In the genomic region with DNA sequence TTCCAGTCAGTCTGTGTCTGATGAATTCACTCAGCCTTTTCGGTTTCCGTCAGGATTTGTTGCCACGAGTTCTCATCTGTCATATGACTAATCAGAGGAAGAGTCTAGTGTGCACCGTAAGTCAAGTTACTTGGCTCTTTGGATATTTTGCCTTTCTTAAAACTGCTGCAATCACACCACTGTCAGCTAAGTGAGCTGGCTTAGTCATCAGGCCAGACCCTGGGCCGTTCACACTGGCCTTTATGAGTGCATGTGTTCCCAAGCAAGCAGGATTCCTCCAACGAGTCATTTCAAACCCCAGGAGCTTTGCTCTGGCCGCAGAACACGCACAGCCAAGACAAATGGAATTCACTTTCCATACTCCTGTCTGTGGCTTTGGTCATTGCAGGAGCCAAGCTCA, we compare ENCODE assay signal across 17 mouse cellular contexts.
A peak's percentile ranks its signal among the peaks of the same experiment; 100 is the strongest.
DNase-seq lines count a peak whose midpoint lies in the region; ATAC-seq and TF ChIP-seq lines count a peak whose summit lies in the region.
"Had no signal": no experiment of that assay in that cellular context is flagged by ENCODE, and none has a peak within 500 bp of the region (broad histone marks: within the 10 kb centered on the region; RNA-seq: fewer than 3 reads in every experiment).

No protein-coding gene starts in this region.

- H3K4me2 ChIP-seq in kidney, embryonic 15.5 days = no peak overlapping the region
- H3K4me2 ChIP-seq: intestine, embryonic 15.5 days had no signal

- H3K27ac ChIP-seq in layer of hippocampus, adult 2 months = no peak overlapping the region
- H3K27ac ChIP-seq in embryonic fibroblast, embryonic 13.5 days (ENCODE audit: insufficient read depth, low read length) = peak overlapping the region; percentile 94
- H3K27ac ChIP-seq in kidney, embryonic 15.5 days = no peak overlapping the region
- H3K27ac ChIP-seq: intestine, embryonic 15.5 days; midbrain, embryonic 10.5 days had no signal

- H3K4me1 ChIP-seq in embryonic fibroblast, embryonic 13.5 days (ENCODE audit: control insufficient read depth, insufficient read depth, low read length) = peaks cover 3% of the 10 kb centered on the region; the same call in 1 of the 2 replicates
- no peaks in the 10 kb centered on the region for H3K4me1 ChIP-seq in kidney, embryonic 15.5 days
- H3K4me1 ChIP-seq: intestine, embryonic 15.5 days had no signal

- no peaks in the 10 kb centered on the region for H3K36me3 ChIP-seq in kidney, embryonic 15.5 days
- H3K36me3 ChIP-seq: intestine, embryonic 15.5 days; midbrain, embryonic 10.5 days had no signal

- no peak overlapping the region for H3K9ac ChIP-seq in kidney, embryonic 15.5 days
- H3K9ac ChIP-seq: intestine, embryonic 15.5 days; liver, postnatal 0 days had no signal

- H3K9me3 ChIP-seq in kidney, embryonic 15.5 days (replicated peaks) = no peaks in the 10 kb centered on the region
- H3K9me3 ChIP-seq: intestine, embryonic 15.5 days; midbrain, embryonic 10.5 days had no signal

- H3K27me3 ChIP-seq in kidney, embryonic 15.5 days = no peaks in the 10 kb centered on the region
- H3K27me3 ChIP-seq: CH12.LX; intestine, embryonic 15.5 days had no signal

- H3K4me3 ChIP-seq in layer of hippocampus, adult 2 months = no peak overlapping the region
- H3K4me3 ChIP-seq in embryonic fibroblast, embryonic 13.5 days (ENCODE audit: insufficient read depth, low read length) = no peak overlapping the region
- H3K4me3 ChIP-seq in kidney, embryonic 15.5 days (replicated peaks) = no peak overlapping the region
- H3K4me3 ChIP-seq: intestine, embryonic 15.5 days; midbrain, embryonic 10.5 days had no signal

- peak; percentile 28 for TF ChIP-seq CTCF in layer of hippocampus, adult 2 months (conservative IDR thresholded peaks at IDR 0.05)
- no peak for TF ChIP-seq CTCF in embryonic fibroblast, embryonic 13.5 days (IDR thresholded peaks at IDR 0.05; ENCODE audit: borderline replicate concordance, insufficient read depth, low read length)

- no peak for DNase-seq in layer of hippocampus, adult 2 months (ENCODE audit: low spot score in 2 of 2)
- DNase-seq in layer of hippocampus, postnatal 14 days (ENCODE audit: low spot score in 2 of 2) = no peak
- peak; percentile 68 for DNase-seq in MN1 (ENCODE audit: low spot score)
- DNase-seq in heart, postnatal 14 days = peak; percentile 34 to 35
- no peak for DNase-seq in spleen, postnatal 14 days (ENCODE audit: low spot score in 2 of 2)
- DNase-seq in urinary bladder, adult 18-20 months (ENCODE audit: low spot score in 2 of 2) = no peak
- DNase-seq: cerebellum, postnatal 25 days; left cerebral cortex, postnatal 4 days; liver, postnatal 0 days; right cerebral cortex, adult 18-20 months; thymus, postnatal 4 days had no signal

- intact Hi-C loops in heart, postnatal 14 days (cut with DNase I) = no loop called here

- WGBS in kidney, embryonic 15.5 days = 68% methylated on average over 8 of the region's 8 CpGs

- TF ChIP-seq POLR2A in embryonic fibroblast, embryonic 13.5 days (IDR thresholded peaks at IDR 0.05; ENCODE audit: low read depth, low read length) = no peak; the same call in 1 of the 2 replicates

- no peak for ATAC-seq in kidney, embryonic 15.5 days (replicated peaks; ENCODE audit: low FRiP score)
- ATAC-seq: forebrain, embryonic 16.5 days; intestine, embryonic 15.5 days; liver, postnatal 0 days had no signal

Comparison
In these comparisons a context has a peak if more than half of its experiments do, and no peak if none do; other contexts are left out.
1. DNase-seq: peak in MN1 (single experiment) and heart, postnatal 14 days (2 of 2); none in layer of hippocampus, adult 2 months (0 of 2), layer of hippocampus, postnatal 14 days (0 of 2), spleen, postnatal 14 days (0 of 2) and urinary bladder, adult 18-20 months (0 of 2).